Mouse (Mus musculus): ENCODE measurements around the gene Prph. TPM values are rescaled to one million over a fixed set of nuclear protein-coding genes. Genes with fewer than 3 reads are reported as not detected.
A peak's percentile ranks its signal among the peaks of the same experiment; 100 is the strongest.

Prph gene
- polyA plus RNA-seq, 1 experiment, result not detected

DNA sequence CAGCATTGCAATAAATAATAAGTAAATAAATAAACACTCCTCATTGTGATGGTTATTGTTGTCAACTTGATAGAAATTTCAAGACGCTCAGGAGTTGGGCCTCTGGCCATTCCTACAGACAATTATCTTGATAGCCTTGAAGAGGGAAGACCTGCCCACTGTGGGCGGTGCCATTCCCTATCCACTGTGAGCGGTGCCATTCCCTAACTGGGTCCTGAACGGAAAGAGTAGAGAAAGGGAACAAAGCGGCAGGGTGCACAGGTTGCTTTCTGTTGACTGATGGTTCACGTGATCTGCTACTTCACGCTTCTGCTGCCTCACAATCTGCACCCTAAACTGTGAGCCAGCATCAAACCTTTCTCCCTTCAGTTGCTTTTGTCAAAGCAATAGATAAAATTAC lies 33.7 kb upstream of the Prph start:
- no peak overlapping the region for H3K27ac ChIP-seq (ENCODE audit: insufficient read depth, low read depth, low read length)
- no peak overlapping the region for H3K4me3 ChIP-seq (ENCODE audit: insufficient read depth, low read depth, low read length)
- peaks cover 7% of the 10 kb centered on the region for H3K4me1 ChIP-seq (ENCODE audit: control insufficient read depth, insufficient read depth, low read length)
- no peak for TF ChIP-seq CTCF (IDR thresholded peaks at IDR 0.05; ENCODE audit: insufficient read depth, low read depth, low read length)
- TF ChIP-seq POLR2A (IDR thresholded peaks at IDR 0.05; ENCODE audit: insufficient read depth, low read depth, low read length), result no peak
- WGBS, result 98% methylated on average over 7 of the region's 7 CpGs

DNA sequence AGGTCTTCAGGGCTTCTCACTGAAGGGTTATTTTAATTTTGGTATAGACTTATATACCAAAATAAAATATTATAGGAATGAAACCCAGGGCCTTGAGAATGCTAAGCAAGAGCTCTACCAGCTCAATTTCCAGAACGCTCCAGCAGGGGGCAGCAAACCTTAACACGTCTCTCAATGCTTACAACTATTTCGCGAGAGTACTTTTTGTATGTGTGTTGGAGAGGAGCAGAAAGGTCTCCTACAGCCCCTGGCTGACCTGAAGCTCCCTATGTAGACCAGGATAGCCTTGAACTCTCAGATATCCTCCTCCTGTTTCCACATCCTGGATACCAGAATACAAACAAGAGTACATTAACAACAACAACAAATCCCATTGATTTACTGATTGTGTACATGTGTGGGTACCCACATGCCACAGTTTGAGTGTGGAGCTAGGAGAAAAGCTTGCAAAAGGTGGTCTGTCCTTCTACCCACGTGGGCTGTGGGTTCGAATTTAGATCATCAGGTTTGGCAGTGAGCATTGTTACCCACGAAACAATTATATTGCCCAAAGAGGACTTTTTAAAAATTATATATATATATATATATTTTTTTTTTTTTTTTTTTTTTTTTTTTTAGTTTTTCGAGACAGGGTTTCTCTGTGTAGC lies 30.2 kb upstream of the Prph start:
- no peak overlapping the region for H3K4me3 ChIP-seq (ENCODE audit: insufficient read depth, low read depth, low read length)
- WGBS, result 19% methylated on average over 7 of the region's 8 CpGs
- no peak overlapping the region for H3K27ac ChIP-seq (ENCODE audit: insufficient read depth, low read depth, low read length)
- peaks cover 7% of the 10 kb centered on the region for H3K4me1 ChIP-seq (ENCODE audit: control insufficient read depth, insufficient read depth, low read length)
- TF ChIP-seq CTCF (IDR thresholded peaks at IDR 0.05; ENCODE audit: insufficient read depth, low read depth, low read length) (no peak), POLR2A (IDR thresholded peaks at IDR 0.05; ENCODE audit: insufficient read depth, low read depth, low read length) (no peak)

DNA sequence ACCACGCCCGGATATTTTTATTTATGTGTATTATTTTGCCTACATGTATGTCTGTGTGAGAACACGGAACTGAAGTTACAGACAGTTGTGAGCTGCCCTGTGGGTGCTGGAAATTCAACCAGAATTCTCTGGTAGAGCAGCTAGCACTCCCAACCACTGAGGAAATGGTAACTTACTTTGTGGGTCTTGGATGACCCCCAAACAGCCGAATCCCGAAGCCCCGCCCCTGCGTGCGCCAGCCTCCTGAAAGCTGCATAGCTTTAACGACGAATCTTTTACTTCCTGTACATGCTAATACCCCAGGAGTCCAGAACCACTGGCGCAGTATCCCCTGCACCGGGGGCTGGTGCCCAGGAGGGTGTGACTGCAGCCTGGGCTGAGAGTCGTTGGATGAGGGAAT lies 29.6 kb upstream of the Prph start:
- TF ChIP-seq POLR2A (IDR thresholded peaks at IDR 0.05; ENCODE audit: insufficient read depth, low read depth, low read length) (no peak), CTCF (IDR thresholded peaks at IDR 0.05; ENCODE audit: insufficient read depth, low read depth, low read length) (no peak)
- no peak overlapping the region for H3K4me3 ChIP-seq (ENCODE audit: insufficient read depth, low read depth, low read length)
- H3K4me1 ChIP-seq (ENCODE audit: control insufficient read depth, insufficient read depth, low read length), result peaks cover 14% of the 10 kb centered on the region
- 79% methylated on average over 13 of the region's 13 CpGs for WGBS
- H3K27ac ChIP-seq (ENCODE audit: insufficient read depth, low read depth, low read length), result no peak overlapping the region

DNA sequence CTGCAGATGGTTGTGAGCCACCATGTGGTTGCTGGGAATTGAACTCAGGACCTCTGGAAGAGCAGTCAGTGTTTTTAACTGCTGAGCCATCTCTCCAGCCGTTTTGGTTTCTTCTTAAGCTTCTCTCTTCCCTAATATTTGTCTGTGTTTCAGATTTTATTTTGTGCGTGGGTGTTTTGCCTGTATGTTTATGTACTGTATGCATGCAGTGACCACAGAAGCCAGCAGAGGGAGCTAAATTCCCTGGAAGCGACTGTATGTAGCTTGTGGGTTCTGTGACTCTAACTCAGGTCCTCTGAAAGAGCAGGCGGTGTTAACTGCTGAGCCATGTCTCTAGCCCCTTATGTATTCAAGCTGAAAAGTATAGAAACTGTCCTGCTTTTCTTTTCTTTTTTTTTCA lies 28.7 kb upstream of the Prph start:
- 64% methylated on average over 4 of the region's 4 CpGs for WGBS
- no peak for TF ChIP-seq CTCF (IDR thresholded peaks at IDR 0.05; ENCODE audit: insufficient read depth, low read depth, low read length)
- TF ChIP-seq POLR2A (IDR thresholded peaks at IDR 0.05; ENCODE audit: insufficient read depth, low read depth, low read length), result no peak
- no peak overlapping the region for H3K4me3 ChIP-seq (ENCODE audit: insufficient read depth, low read depth, low read length)

DNA sequence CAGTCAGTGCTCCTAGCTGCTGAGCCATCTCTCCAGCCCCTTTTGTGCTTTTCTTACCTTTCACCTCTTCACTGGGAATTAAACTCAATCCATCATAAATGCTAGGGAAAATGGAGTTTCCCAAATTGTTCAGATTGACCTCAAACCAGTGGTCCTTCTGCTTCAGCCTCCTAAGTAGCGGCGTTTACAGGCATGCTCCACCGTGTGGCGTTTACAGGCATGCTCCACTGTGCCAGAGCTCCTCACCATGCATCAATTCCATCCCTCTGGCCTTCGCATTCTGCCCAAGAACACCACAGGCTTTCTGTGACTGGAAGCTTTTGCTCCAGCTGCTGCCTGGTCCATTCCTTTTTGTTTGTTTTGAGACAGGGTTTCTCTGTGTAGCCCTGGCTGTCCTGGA lies 27.9 kb upstream of the Prph start:
- TF ChIP-seq CTCF (IDR thresholded peaks at IDR 0.05; ENCODE audit: insufficient read depth, low read depth, low read length) (no peak), POLR2A (IDR thresholded peaks at IDR 0.05; ENCODE audit: insufficient read depth, low read depth, low read length) (no peak)

More for the DNA sequence above, 28.7 kb upstream of the Prph start:
- Histone ChIP-seq H3K4me1 (ENCODE audit: control insufficient read depth, insufficient read depth, low read length) (peaks cover 17% of the 10 kb centered on the region), H3K27ac (ENCODE audit: insufficient read depth, low read depth, low read length) (no peak overlapping the region)

DNA sequence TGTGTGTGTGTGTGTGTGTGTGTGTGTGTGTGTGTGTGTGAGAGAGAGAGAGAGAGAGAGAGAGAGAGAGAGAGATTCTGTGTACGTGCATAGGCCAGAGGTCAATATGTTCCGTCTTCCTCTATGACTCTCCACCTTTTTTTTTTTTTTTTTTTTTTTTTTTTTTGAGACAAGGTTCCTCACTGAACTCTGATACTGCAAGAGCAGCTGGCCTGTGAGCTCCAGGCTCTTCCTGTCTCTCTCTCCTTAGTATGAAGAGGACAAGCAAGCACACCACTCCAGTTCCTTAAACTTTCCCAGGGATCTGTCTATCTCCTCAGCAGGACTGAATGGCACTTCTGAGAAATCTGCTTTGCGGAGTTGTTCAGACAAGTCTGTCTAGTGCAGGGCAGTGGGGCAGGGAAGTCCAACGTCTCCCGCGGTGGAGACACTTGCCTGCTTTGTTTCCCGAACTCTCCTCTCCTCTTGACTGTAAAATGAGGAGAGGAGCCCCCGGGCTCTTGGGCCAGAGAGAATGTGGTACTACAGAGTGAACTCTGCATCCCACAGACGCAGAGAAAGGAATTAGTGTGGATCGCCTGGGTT lies 26.0 kb upstream of the Prph start:
- WGBS, result 18% methylated on average over 10 of the region's 10 CpGs
- Histone ChIP-seq H3K27ac (ENCODE audit: insufficient read depth, low read depth, low read length) (no peak overlapping the region), H3K4me3 (ENCODE audit: insufficient read depth, low read depth, low read length) (no peak overlapping the region), H3K4me1 (ENCODE audit: control insufficient read depth, insufficient read depth, low read length) (peaks cover 17% of the 10 kb centered on the region)
- TF ChIP-seq POLR2A (IDR thresholded peaks at IDR 0.05; ENCODE audit: insufficient read depth, low read depth, low read length) (no peak), CTCF (IDR thresholded peaks at IDR 0.05; ENCODE audit: insufficient read depth, low read depth, low read length) (no peak)

More for the DNA sequence above, 27.9 kb upstream of the Prph start:
- Histone ChIP-seq H3K4me1 (ENCODE audit: control insufficient read depth, insufficient read depth, low read length) (peaks cover 17% of the 10 kb centered on the region), H3K27ac (ENCODE audit: insufficient read depth, low read depth, low read length) (no peak overlapping the region), H3K4me3 (ENCODE audit: insufficient read depth, low read depth, low read length) (no peak overlapping the region)
- 86% methylated on average over 5 of the region's 5 CpGs for WGBS

DNA sequence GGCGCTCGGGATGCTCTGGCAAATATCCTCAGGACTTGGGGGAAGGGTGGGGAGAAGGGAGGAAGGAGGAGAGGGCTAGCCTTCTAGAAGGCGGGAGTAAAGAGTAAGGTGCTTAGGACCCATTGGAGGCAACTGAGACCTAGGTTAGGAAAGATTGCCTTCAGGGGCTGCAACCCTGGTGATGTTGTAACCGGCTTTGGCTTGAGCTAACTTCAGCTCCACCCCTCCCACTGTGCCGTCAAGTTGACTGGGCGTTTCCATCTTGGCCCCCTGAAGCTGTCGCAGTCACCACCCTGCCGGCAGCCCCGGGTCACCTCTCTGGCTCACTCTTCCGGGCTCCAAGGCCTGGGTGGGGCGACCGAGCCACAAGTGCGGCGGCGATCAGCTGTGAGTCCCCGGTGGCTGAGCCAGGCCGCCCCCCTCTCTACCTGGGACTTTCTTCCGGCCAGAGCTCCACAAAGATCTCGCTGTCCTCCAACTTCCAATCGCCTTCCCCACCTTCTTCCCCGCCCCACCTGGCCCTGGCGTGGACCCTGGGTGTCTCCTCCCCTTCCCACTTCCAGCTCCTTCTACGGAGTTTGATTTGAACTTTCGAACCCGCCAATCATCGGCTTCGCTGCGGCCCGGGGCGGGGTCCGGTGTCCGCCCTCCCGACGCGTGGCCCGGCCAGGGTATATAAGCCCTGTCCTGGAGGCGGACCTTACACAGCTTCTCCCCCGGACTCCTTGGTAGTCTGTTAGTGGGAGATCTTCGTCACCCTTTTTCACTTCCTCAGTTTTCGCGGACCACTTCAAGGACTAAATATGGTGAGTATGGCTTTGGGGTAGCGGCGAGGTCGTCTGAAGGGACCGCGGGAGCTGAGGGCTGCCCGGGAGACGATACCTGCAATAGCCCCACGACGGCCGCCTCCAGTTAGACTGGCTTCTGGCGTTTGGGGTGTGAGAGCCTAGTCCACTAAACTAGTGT lies 25.1 kb upstream of the Prph start, which contains the start of gene Tuba1c:
TSS of gene Tuba1c (plus strand) at position 273 of the 966 bp plus-strand sequence.
- under 1% methylated on average over 52 of the region's 52 CpGs for WGBS
- TF ChIP-seq CTCF (IDR thresholded peaks at IDR 0.05; ENCODE audit: insufficient read depth, low read depth, low read length), result no peak
- peak; percentile 23; the same call in 1 of the 2 replicates for TF ChIP-seq POLR2A (IDR thresholded peaks at IDR 0.05; ENCODE audit: insufficient read depth, low read depth, low read length)
- peak within 1 kb of the TSS; percentile 34 for H3K4me3 ChIP-seq (ENCODE audit: insufficient read depth, low read depth, low read length)
- peaks cover 17% of the 10 kb centered on the region for H3K4me1 ChIP-seq (ENCODE audit: control insufficient read depth, insufficient read depth, low read length)
- H3K27ac ChIP-seq (ENCODE audit: insufficient read depth, low read depth, low read length), result no peak within 1 kb of the TSS

DNA sequence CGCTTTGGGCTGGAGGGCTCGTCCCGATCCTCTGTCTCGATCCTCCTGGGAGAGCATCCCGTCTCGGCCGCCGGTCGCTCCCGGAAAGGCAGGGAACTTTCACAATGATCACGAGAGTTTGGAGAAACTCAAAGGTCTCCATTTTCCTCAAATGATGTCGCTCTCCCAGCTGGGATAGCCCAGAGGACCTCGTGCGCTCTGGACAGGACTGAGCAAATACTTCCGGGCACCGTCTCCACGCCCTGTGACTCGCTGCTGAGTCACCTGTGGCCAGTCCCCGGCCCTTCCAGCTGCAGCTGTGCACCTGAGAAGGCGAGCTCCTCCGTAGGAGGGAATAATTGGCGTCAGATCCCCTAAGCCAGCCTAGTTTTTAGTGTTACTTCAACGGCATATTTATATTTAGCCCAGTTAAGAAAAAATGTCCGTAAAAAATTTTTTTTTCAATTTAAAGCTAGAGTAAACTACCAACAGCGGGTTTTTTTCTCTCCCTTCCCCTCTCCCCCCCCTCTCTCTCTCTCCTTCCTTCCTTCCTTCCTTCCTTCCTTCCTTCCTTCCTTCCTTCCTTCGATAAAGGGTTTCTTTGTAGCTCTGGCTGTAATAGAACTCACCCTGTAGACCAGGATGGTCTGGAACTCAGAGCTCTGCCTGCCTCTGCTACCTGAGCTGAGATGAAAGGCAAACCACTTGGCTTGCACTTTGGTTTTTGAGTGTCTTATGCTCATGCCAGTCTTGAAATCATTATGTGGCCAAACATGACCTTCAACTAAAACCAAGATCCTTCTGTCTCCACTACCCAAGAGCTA lies 24.2 kb upstream of the Prph start:
- H3K4me1 ChIP-seq (ENCODE audit: control insufficient read depth, insufficient read depth, low read length), result peaks cover 17% of the 10 kb centered on the region
- WGBS, result 19% methylated on average over 26 of the region's 26 CpGs
- no peak overlapping the region for H3K27ac ChIP-seq (ENCODE audit: insufficient read depth, low read depth, low read length)
- peak overlapping the region; percentile 34 for H3K4me3 ChIP-seq (ENCODE audit: insufficient read depth, low read depth, low read length)
- TF ChIP-seq CTCF (IDR thresholded peaks at IDR 0.05; ENCODE audit: insufficient read depth, low read depth, low read length) (no peak), POLR2A (IDR thresholded peaks at IDR 0.05; ENCODE audit: insufficient read depth, low read depth, low read length) (no peak)

Measured in olfactory bulb, adult 2 months (tissue).